In genomic region chr1:132982728-132983127, GRCm38 (mm10) we compare ENCODE assay signal across 9 mouse cellular contexts. TPM values are rescaled to one million over a fixed set of nuclear protein-coding genes. Genes with fewer than 3 reads are reported as not detected.
A peak's percentile ranks its signal among the peaks of the same experiment; 100 is the strongest.
DNase-seq lines count a peak whose midpoint lies in the region; ATAC-seq lines count a peak whose summit lies in the region.
"Had no signal": no experiment of that assay in that cellular context is flagged by ENCODE, and none has a peak within 500 bp of the region (broad histone marks: within the 10 kb centered on the region; RNA-seq: fewer than 3 reads in every experiment).

No protein-coding gene starts in this region.

- no peak overlapping the region for H3K4me3 ChIP-seq in hindbrain, embryonic 13.5 days
- no peak overlapping the region for H3K4me3 ChIP-seq in midbrain, embryonic 13.5 days (replicated peaks)
- H3K4me3 ChIP-seq: stomach, embryonic 15.5 days had no signal

- H3K27ac ChIP-seq in hindbrain, embryonic 13.5 days, result no peak overlapping the region
- H3K27ac ChIP-seq in midbrain, embryonic 13.5 days, result no peak overlapping the region
- H3K27ac ChIP-seq: stomach, embryonic 15.5 days had no signal

- H3K4me1 ChIP-seq in hindbrain, embryonic 13.5 days (replicated peaks), result no peaks in the 10 kb centered on the region
- no peaks in the 10 kb centered on the region for H3K4me1 ChIP-seq in midbrain, embryonic 13.5 days (replicated peaks)
- H3K4me1 ChIP-seq: stomach, embryonic 15.5 days had no signal

- H3K27me3 ChIP-seq in hindbrain, embryonic 13.5 days, result no peaks in the 10 kb centered on the region
- no peaks in the 10 kb centered on the region for H3K27me3 ChIP-seq in midbrain, embryonic 13.5 days
- H3K27me3 ChIP-seq: stomach, embryonic 15.5 days had no signal

- no peak overlapping the region for H3K9ac ChIP-seq in hindbrain, embryonic 13.5 days
- H3K9ac ChIP-seq in midbrain, embryonic 13.5 days (replicated peaks), result no peak overlapping the region
- H3K9ac ChIP-seq: stomach, embryonic 15.5 days had no signal

- 0 out of 2 replicates have a peak, but pooled peaks have one; percentile 45 for ATAC-seq in erythroid progenitor cell, adult 5-6 weeks (replicated peaks; ENCODE audit: low FRiP score, poor library complexity, severe bottlenecking)
- ATAC-seq in hindbrain, embryonic 13.5 days (ENCODE audit: low FRiP score), result peak; percentile 74
- peak; percentile 85 for ATAC-seq in midbrain, embryonic 13.5 days

- peak; percentile 39 for DNase-seq in ovary, postnatal 36 days (ENCODE audit: low spot score)
- DNase-seq in ovary, postnatal 10 days (ENCODE audit: low spot score), result no peak
- DNase-seq in brain, embryonic 18.5 days (ENCODE audit: low read depth, low spot score), result peak; percentile 37
- DNase-seq in layer of hippocampus, postnatal 36 days, result peak; percentile 55 to 61
- DNase-seq in spleen, postnatal 10 days (ENCODE audit: low spot score in 2 of 2), result peak; percentile 18 to 74

- H3K36me3 ChIP-seq in hindbrain, embryonic 13.5 days, result peaks cover 35% of the 10 kb centered on the region
- H3K36me3 ChIP-seq in midbrain, embryonic 13.5 days, result peaks cover 43% of the 10 kb centered on the region

- WGBS in hindbrain, embryonic 13.5 days, result 62% methylated on average over 7 of the region's 7 CpGs
- 66% methylated on average over 7 of the region's 7 CpGs for WGBS in midbrain, embryonic 13.5 days

- H3K9me3 ChIP-seq in hindbrain, embryonic 13.5 days, result no peaks in the 10 kb centered on the region
- no peaks in the 10 kb centered on the region for H3K9me3 ChIP-seq in midbrain, embryonic 13.5 days
- H3K9me3 ChIP-seq: stomach, embryonic 15.5 days had no signal

- no peak overlapping the region for H3K4me2 ChIP-seq in hindbrain, embryonic 13.5 days
- H3K4me2 ChIP-seq in midbrain, embryonic 13.5 days (replicated peaks), result no peak overlapping the region
- H3K4me2 ChIP-seq: stomach, embryonic 15.5 days had no signal

RNA-seq across cellular contexts. Expression of gene Mdm4, which starts 47.6 kb away (rescaled TPM):
- 92.3 and 118 TPM in 2 replicates for total RNA-seq in erythroid progenitor cell, adult 5-6 weeks (2015; ENCODE audit: low replicate concordance)
- 148 and 163 TPM in 2 replicates for total RNA-seq in erythroid progenitor cell, adult 5-6 weeks (2017; ENCODE audit: low replicate concordance)
- 41.5 and 48.0 TPM in 2 replicates for polyA plus RNA-seq in hindbrain, embryonic 13.5 days (2015; fragmentation: Nextera tagmentation; extraction: Ambion mirVana)
- total RNA-seq in layer of hippocampus, postnatal 36 days (2021), result 100 to 1,000 TPM in 1 of 2 experiments, 10 to 100 TPM in 1; 86.0 to 101 TPM
- polyA plus RNA-seq in midbrain, embryonic 13.5 days (2015; fragmentation: Nextera tagmentation; extraction: Ambion mirVana), result 42.3 and 46.1 TPM in 2 replicates
